Mouse (Mus musculus): ENCODE measurements around the gene 1810009J06Rik. TPM values are rescaled to one million over a fixed set of nuclear protein-coding genes. Genes with fewer than 3 reads are reported as not detected.
"Not testable (repeated sequence)": the region's sequence is repeated elsewhere in the genome, so short reads cannot be mapped to it uniquely, and the experiment has no call there.

Gene 1810009J06Rik
- total RNA-seq (2021), result not detected
- long read RNA-seq, experiment 1, result 0 reads
- long read RNA-seq, experiment 2, result 0 reads

GRCm38 (mm10) chr6:40964454-40964853, at the start of gene 1810009J06Rik:
Gene 1810009J06Rik (plus strand): TSS chr6:40964754.
- not testable (repeated sequence) for DNase-seq (ENCODE audit: low spot score in 2 of 2)

GRCm38 (mm10) chr6:40919954-40920353, 44.6 kb upstream of the 1810009J06Rik start:
- DNase-seq (ENCODE audit: low spot score in 2 of 2), result no peak

- DNase-seq (ENCODE audit: low spot score in 2 of 2), result no peak
Observed at GRCm38 (mm10) chr6:40940457-40940856, 24.1 kb upstream of the 1810009J06Rik start, which contains the start of gene 1700074P13Rik. Gene 1700074P13Rik (minus strand): TSS chr6:40940557.

GRCm38 (mm10) chr6:40951770-40952169, 12.8 kb upstream of the 1810009J06Rik start, which contains the start of gene Gm4744:
Gene Gm4744 (minus strand): TSS chr6:40951870.
- DNase-seq (ENCODE audit: low spot score in 2 of 2), result no peak

GRCm38 (mm10) chr6:40953716-40954115, 10.8 kb upstream of the 1810009J06Rik start:
- DNase-seq (ENCODE audit: low spot score in 2 of 2), result no peak

GRCm38 (mm10) chr6:40999379-40999778, 34.8 kb downstream of the 1810009J06Rik start, which contains the start of gene Gm2663:
Gene Gm2663 (minus strand): TSS chr6:40999479.
- not testable (repeated sequence) for DNase-seq (ENCODE audit: low spot score in 2 of 2)

- DNase-seq (ENCODE audit: low spot score in 2 of 2), result no peak
Observed at GRCm38 (mm10) chr6:41015065-41015464, 50.5 kb downstream of the 1810009J06Rik start.

Other genes with a start within 250 kb of the 1810009J06Rik start
- not detected for gene Moxd2, start 77.3 kb upstream of the 1810009J06Rik start, total RNA-seq (2021)
- gene Prss58, start 64.4 kb upstream of the 1810009J06Rik start, total RNA-seq (2021), result not detected
- gene 1700074P13Rik, start 24.2 kb upstream of the 1810009J06Rik start, total RNA-seq (2021), result not detected
- gene Gm4744, start 12.9 kb upstream of the 1810009J06Rik start, total RNA-seq (2021), result not detected
- gene Gm2663, start 34.7 kb downstream of the 1810009J06Rik start, total RNA-seq (2021), result not detected
- not detected for gene 2210010C04Rik, start 70.8 kb downstream of the 1810009J06Rik start, total RNA-seq (2021)

All from gastrocnemius, postnatal 4 days (tissue).